Mouse (Mus musculus) ES-E14 (cell line): ENCODE data around the gene Dnajc25. TPM values are rescaled to one million over a fixed set of nuclear protein-coding genes. Genes with fewer than 3 reads are reported as not detected.

ENCODE experiments used
- DNase-seq: peaks from one replicate; pipeline ENCODE4 v3.0.0-alpha.2; 2013; ENCODE audit warnings: low read depth, low spot score
- H3K27ac ChIP-seq: 2 replicates; pipeline ENCODE4 v1.5.1; 2012; ENCODE audit warnings: low read depth, mild to moderate bottlenecking, low read length, moderate library complexity, mixed read lengths; ENCODE audit not compliant: poor library complexity, insufficient read depth, severe bottlenecking
- H3K36me3 ChIP-seq: 2 replicates; pipeline ENCODE4 v1.6.1; 2012; ENCODE audit warnings: mild to moderate bottlenecking, low read length, moderate library complexity, mixed read lengths; ENCODE audit not compliant: control insufficient read depth, poor library complexity, insufficient read depth, severe bottlenecking
- H3K4me1 ChIP-seq, 2 experiments: fragments of 150-350 bp in 1 of 2; sonication (generic) in 1 of 2; 2 replicates each; pipeline ENCODE4 v1.6.1; 2012; ENCODE audit warnings: low read length in 2 of 2, mild to moderate bottlenecking in 1 of 2, mixed read lengths in 1 of 2; ENCODE audit not compliant: control insufficient read depth in 2 of 2, insufficient read depth in 2 of 2, poor library complexity in 1 of 2
- H3K4me3 ChIP-seq, 2 experiments: fragments of 150-350 bp in 1 of 2; sonication (generic) in 1 of 2; 2 replicates each; pipeline ENCODE4 v1.5.1; 2012; ENCODE audit warnings: low read length in 2 of 2, low read depth in 1 of 2, mild to moderate bottlenecking in 1 of 2, mixed read lengths in 1 of 2; ENCODE audit not compliant: insufficient read depth in 1 of 2, poor library complexity in 1 of 2, severe bottlenecking in 1 of 2
- H3K9ac ChIP-seq: 2 replicates; pipeline ENCODE4 v1.6.1; 2012; ENCODE audit warnings: low read depth, mild to moderate bottlenecking, low read length, mixed read lengths; ENCODE audit not compliant: poor library complexity, insufficient read depth, severe bottlenecking
- H3K9me3 ChIP-seq: fragments of 150-350 bp; sonication (generic); 2 replicates; pipeline ENCODE4 v1.6.1; 2012; ENCODE audit warnings: low read depth, mild to moderate bottlenecking, low read length; ENCODE audit not compliant: control insufficient read depth, insufficient read depth
- CHD2 ChIP-seq: IDR thresholded peaks from 2 replicates; pipeline ENCODE4 v1.6.1; 2014; ENCODE audit warnings: mild to moderate bottlenecking, low read depth, low read length, inconsistent platforms
- HCFC1 ChIP-seq: IDR thresholded peaks from 2 replicates; pipeline ENCODE4 v1.6.1; 2012; ENCODE audit warnings: low read length, inconsistent platforms, borderline replicate concordance; ENCODE audit not compliant: insufficient read depth
- MAFK ChIP-seq: IDR thresholded peaks from 2 replicates; pipeline ENCODE4 v1.6.1; 2014; ENCODE audit warnings: mild to moderate bottlenecking, low read depth, low read length, inconsistent platforms; ENCODE audit not compliant: insufficient read depth
- ZC3H11A ChIP-seq: IDR thresholded peaks from 2 replicates; pipeline ENCODE4 v1.6.1; 2012; ENCODE audit warnings: low read depth, mild to moderate bottlenecking, inconsistent platforms, low read length, borderline replicate concordance
- ZNF384 ChIP-seq: IDR thresholded peaks from 2 replicates; pipeline ENCODE4 v1.6.1; 2012; ENCODE audit warnings: low read depth, low read length, inconsistent platforms
- in situ Hi-C, 2 experiments: fragments of 600-800 bp; cut with MboI; formaldehyde crosslinking; loops; one replicate each; pipeline ENCODE4 v1.15.1; 2025; ENCODE audit warnings: low sequenced_read_pairs in 2 of 2, inconsistent platforms in 1 of 2; ENCODE audit not compliant: unreplicated experiment in 2 of 2
- total RNA-seq: library from RNA; depleted of rRNA; stranded (reverse); fragments of 300-350 nt; gene quantifications from 2 replicates; pipeline ENCODE4 v1.2.3, GENCODE M21; 2012

Gene Dnajc25
- total RNA-seq, 1 experiment = 12.0 TPM

DNA sequence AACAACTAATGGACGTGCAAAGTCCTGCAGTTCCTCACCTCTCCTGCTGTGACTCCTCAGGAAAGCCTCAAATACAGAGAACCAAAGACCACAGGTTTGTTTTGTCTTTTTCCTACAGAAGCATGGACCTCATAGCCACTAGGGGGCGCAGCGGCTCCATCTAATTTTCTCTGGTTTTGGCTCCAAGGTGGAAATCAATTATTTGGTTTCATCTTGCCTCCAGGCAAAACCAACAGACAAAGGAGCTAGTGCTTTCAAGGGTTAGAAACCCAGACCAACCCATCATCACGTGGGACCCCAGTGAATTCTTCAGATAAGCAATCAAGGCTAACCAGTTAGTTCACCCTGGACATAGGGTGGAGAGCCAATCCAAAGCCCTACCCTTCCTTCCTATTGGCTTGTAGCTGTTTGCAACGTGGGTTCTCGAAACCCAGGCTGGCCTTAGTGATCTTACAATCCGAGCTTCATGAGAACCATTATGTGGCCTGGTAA, 9.7 kb upstream of the Dnajc25 start:
- H3K9me3 ChIP-seq = no peaks in the 10 kb centered on the region
- H3K9ac ChIP-seq = no peak overlapping the region
- peaks cover 0 to 13% of the 10 kb centered on the region in 2 experiments; a peak in 3 of 4 replicates for H3K4me1 ChIP-seq
- peaks cover 5% of the 10 kb centered on the region; the same call in 1 of the 2 replicates for H3K36me3 ChIP-seq
- TF ChIP-seq CHD2 = no peak
- TF ChIP-seq ZC3H11A = peak; percentile 17; the same call in 1 of the 2 replicates
- TF ChIP-seq MAFK = no peak
- no peak for TF ChIP-seq HCFC1
- no peak overlapping the region for H3K4me3 ChIP-seq
- in situ Hi-C loops = no loop called here
- DNase-seq = peak; percentile 95
- H3K27ac ChIP-seq = no peak overlapping the region

DNA sequence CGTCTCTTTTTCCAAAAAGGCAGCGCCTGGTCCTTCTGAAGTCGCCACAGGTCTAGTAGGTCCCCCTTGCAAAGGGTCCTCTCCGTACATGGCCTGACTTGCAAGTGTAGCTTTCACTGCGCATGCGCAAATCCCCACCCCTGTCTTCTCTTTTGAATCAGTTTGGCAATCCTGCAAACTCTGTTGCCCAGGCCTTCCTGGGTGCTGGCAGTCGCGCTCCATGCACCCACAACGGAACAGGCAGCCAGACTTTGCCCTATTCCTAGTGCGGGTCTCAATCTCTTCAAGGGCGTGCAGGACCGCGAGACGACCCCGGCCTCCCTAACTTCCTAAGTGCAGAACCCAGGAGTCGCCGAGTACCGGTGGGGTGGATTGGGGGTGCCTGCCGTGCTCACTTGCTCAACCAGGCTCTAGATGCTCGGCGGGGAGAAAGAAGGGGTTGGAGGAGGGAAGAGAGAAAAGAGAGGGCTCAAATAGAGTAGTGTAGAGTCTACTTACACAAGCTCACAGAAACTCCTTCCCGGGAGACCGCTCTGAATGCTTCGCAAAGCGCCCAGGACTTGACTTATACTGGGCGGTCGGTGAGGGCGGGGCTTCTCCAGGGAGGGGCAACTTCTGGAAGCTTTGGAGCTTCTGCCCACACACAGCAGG, 8.2 kb upstream of the Dnajc25 start, which contains the start of gene Ptgr1:
TSS of gene Ptgr1 (minus strand) at position 580 of the 651 bp plus-strand sequence.
- in situ Hi-C loops = no loop called here
- Histone ChIP-seq H3K4me1 (peaks cover 0 to 13% of the 10 kb centered on the region in 2 experiments; a peak in 3 of 4 replicates), H3K36me3 (0 out of 2 replicates have a peak, but pooled peaks cover 2% of the 10 kb centered on the region), H3K9me3 (no peaks in the 10 kb centered on the region), H3K27ac (no peak within 1 kb of the TSS), H3K9ac (peak within 1 kb of the TSS; percentile 52), H3K4me3 (peak within 1 kb of the TSS; percentile 57 to 73)
- DNase-seq = peak; percentile 83
- TF ChIP-seq ZNF384 = no peak
- TF ChIP-seq MAFK = no peak
- TF ChIP-seq ZC3H11A = no peak
- no peak for TF ChIP-seq HCFC1
- no peak for TF ChIP-seq CHD2

DNA sequence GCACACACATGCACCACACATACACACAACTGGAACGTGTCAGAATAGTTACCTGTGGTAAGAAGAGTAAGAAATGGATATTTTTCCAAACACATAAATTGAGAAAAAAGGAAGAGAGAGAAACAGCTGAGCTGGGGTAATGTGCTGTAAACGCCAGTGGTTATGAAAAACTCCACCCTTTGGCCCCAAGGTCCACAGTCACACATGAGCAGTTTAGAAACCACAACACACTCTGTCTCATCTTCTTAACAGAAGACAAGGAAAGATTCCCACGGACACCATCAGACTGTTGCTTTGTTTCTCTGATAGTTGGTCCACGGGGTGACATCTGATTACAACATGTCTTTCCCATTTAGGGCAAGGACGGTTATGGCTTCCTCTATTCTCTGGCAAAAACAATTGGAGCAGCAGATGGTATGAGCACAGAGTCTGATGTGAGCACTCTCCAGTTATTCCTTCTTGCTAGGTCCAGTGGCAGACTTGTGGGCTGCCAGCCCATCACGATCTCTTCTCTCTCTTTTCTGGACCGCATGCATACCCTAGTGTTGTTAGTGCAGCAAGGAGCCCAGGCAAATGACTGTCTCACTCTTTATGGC, 5.5 kb upstream of the Dnajc25 start:
- DNase-seq = no peak
- Histone ChIP-seq H3K4me3 (no peak overlapping the region), H3K27ac (no peak overlapping the region), H3K36me3 (no peaks in the 10 kb centered on the region), H3K9me3 (no peaks in the 10 kb centered on the region), H3K9ac (no peak overlapping the region), H3K4me1 (peaks cover 0 to 14% of the 10 kb centered on the region in 2 experiments; a peak in 3 of 4 replicates)
- TF ChIP-seq ZNF384 = no peak
- no peak for TF ChIP-seq MAFK
- TF ChIP-seq ZC3H11A = no peak
- no peak for TF ChIP-seq CHD2
- TF ChIP-seq HCFC1 = no peak
- in situ Hi-C loops = no loop called here

DNA sequence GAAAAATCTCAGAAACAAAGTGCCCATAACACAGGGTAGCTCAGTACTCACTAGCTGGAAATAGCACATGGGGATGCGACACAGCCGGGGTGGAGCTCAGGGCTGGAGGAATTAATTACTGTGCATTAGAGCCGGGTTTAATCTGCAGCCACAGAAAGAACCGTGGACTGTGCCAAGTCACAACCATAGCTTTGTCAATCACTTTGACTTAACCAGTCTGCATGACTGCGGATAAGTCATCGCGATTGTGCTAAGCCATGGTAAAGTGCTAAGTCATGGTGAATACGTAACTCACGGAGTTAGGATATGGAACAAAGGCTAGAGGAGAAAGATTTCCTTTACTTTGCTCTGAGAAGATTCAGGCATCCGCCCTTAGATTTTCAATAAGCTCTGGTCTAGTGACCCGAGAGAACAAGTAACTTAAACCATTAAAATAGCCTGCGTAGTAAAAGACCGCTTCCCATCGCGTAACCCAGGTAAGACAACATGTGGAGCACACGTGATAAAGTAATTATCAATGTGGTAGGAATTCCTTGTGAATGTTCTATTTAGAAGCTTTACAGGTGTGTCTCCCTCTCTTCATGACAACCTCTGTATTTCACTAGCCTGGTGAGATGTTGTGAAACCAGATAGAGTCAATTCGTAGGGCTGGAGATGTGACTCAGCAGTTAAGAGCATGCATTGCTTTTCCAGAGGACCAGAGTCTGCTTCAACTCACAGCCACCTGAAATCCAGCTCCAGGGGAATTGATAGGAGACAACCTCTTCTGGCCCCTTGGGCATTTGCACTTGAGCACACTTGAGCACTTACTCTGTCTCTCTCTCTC, 4.0 kb upstream of the Dnajc25 start:
- no peaks in the 10 kb centered on the region for H3K36me3 ChIP-seq
- H3K4me1 ChIP-seq = peaks cover 2 to 17% of the 10 kb centered on the region in 2 experiments; a peak in 3 of 4 replicates
- H3K9me3 ChIP-seq = no peaks in the 10 kb centered on the region
- TF ChIP-seq MAFK (peak; percentile 59; the same call in 1 of the 2 replicates), ZC3H11A (no peak)
- in situ Hi-C loops = no loop called here
- no peak for DNase-seq
- H3K9ac ChIP-seq = no peak overlapping the region
- no peak overlapping the region for H3K4me3 ChIP-seq
- no peak overlapping the region for H3K27ac ChIP-seq
